Mouse (Mus musculus): ENCODE results near the gene Gm9958. TPM values are rescaled to one million over a fixed set of nuclear protein-coding genes. Genes with fewer than 3 reads are reported as not detected.

Gm9958 gene
- 0.21 and 0.51 TPM in 2 replicates for polyA plus RNA-seq (2021; fragmentation: Nextera tagmentation)
- long read RNA-seq, experiment 1, result 0 reads
- long read RNA-seq, experiment 2, partial matches to known transcripts, result 0 of 3 reads
- long read RNA-seq, experiment 2, other reads (novel, unspliced or antisense), result 0 of 3 reads

DNA sequence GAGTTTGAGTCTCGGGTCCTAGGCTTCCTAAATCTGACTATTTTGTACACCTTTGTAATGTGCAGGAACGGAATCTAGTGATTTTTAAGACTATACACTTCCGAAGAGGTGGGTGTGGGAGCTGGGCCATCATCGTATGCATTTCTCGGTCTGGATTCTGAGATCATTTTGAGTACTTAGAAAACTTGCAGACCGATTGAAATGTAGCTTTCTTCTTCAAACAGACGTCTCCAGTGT lies at the start of gene Gm9958:
Gene Gm9958, plus strand, starts transcription at position 138 of the 237 bp plus-strand sequence.

DNA sequence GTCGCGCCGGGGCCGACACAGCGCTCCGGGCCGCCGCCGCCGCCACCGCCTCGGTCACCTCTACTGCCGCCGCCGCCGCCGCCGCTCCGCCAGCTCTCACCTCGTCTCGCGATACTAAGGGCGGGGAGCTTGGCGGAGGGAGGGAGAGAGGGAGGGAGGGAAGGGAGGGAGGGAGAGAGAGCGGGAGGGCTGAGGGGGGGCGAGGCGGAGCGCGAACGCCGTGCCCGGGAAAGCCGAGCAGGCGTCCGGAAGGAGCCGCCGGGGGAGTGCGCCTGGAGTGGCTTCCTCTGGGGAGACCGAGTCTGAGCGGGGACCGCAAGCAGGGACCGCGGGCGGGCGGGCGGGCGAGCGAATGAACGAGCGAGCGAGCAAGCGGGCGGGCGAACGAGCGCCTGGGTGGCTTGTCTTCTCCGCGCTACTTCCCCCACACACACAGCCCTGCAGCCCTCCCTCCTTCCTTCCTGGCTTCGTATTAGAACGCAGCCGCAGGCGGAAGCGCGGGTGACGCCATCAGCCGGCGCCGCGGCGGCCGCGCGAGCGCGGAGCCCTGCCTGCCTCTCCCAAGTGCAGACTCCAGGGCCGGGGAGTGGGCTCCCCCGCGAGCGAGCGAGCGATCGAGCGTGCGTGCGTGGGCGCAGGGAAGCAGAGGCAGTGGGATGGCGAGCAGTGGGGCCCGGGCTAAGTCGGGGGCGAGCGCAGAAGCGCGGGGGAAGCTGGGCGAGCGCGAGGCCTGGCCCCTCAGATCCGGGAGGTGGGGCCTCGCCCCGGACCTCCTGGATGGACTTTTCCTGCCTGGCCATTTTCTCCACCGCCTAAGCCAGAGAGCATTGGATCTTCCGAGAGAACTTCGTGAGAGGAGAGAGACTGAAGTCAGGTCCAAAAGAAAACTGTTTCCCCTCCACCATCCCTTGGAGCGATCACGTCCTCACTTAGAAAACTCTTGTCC lies 610 bp upstream of the Gm9958 start, which contains the start of gene Ankrd17:
Gene Ankrd17, minus strand, starts transcription at position 457 of the 946 bp plus-strand sequence.

Other genes starting within 250 kb of the Gm9958 start
- gene Cox18, start 143.2 kb upstream of the Gm9958 start, polyA plus RNA-seq (2021; fragmentation: Nextera tagmentation), result 36.3 and 39.5 TPM in 2 replicates
- gene Ankrd17, start 627 bp upstream of the Gm9958 start, polyA plus RNA-seq (2021; fragmentation: Nextera tagmentation), result 16.2 and 16.8 TPM in 2 replicates
- not detected in 2 replicates for gene Alb, start 93.7 kb downstream of the Gm9958 start, polyA plus RNA-seq (2021; fragmentation: Nextera tagmentation)
- 0.06 and 0.16 TPM in 2 replicates for gene Afp, start 123.5 kb downstream of the Gm9958 start, polyA plus RNA-seq (2021; fragmentation: Nextera tagmentation)
- not detected in 2 replicates for gene Afm, start 151.7 kb downstream of the Gm9958 start, polyA plus RNA-seq (2021; fragmentation: Nextera tagmentation)
- gene 5830473C10Rik, start 193.9 kb downstream of the Gm9958 start, polyA plus RNA-seq (2021; fragmentation: Nextera tagmentation), result not detected in 2 replicates

All from layer of hippocampus, adult 6 months (tissue).